Comparison of ENCODE assay signal across 8 mouse cellular contexts in the genomic region with DNA sequence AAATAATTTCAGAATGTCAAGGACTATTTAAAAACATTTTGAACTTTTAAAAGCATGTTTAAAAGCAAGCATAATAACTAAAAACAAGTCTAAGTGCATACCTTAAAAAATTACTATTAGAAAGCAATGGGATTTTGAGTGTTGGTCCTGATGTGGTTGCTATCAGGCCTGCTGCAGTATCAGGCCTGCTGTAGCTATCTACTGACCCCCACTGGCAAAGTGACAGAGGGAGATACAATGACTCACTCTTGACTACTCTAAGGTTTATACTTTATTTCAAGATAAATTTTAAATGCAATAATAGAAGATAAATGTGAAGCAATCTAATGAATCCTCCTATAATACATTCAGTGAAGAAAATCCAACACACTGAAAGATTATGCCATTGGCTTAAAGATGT.
A peak's percentile ranks its signal among the peaks of the same experiment; 100 is the strongest.
DNase-seq lines count a peak whose midpoint lies in the region; TF ChIP-seq lines count a peak whose summit lies in the region.

No protein-coding gene starts in this region.

- no peaks in the 10 kb centered on the region for H3K4me1 ChIP-seq in bone marrow, adult 2 months (ENCODE audit: control insufficient read depth, insufficient read depth, low read length)

- H3K27ac ChIP-seq in bone marrow, adult 2 months (ENCODE audit: control insufficient read depth, insufficient read depth, low read depth, low read length, poor library complexity): no peak overlapping the region

- TF ChIP-seq CTCF in bone marrow, adult 2 months (IDR thresholded peaks at IDR 0.05; ENCODE audit: control insufficient read depth, insufficient read depth, low read length): 0 out of 2 replicates have a peak, but pooled peaks have one; percentile 7

- DNase-seq in adrenal gland, adult 2 months: peak; percentile 45
- DNase-seq in adrenal gland, adult 8-10 months: no peak
- DNase-seq in kidney, postnatal 36 days: peak; percentile 5 to 32
- DNase-seq in kidney, adult 8-10 months: no peak
- DNase-seq in mesoderm, embryonic 11.5 days (ENCODE audit: low read depth, low spot score): peak; percentile 6
- no peak for DNase-seq in urinary bladder, postnatal 10 days (ENCODE audit: low spot score)
- no peak for DNase-seq in B cell, adult 2 months

- no peak overlapping the region for H3K4me3 ChIP-seq in bone marrow, adult 2 months (replicated peaks; ENCODE audit: control insufficient read depth, low read depth, low read length)

- no peak for TF ChIP-seq POLR2A in bone marrow, adult 2 months (IDR thresholded peaks at IDR 0.05; ENCODE audit: borderline replicate concordance, control insufficient read depth, low read depth, low read length)

Comparison
In these comparisons a context has a peak if more than half of its experiments do, and no peak if none do; other contexts are left out.
1. DNase-seq: peak in adrenal gland, adult 2 months (single experiment), kidney, postnatal 36 days (2 of 2) and mesoderm, embryonic 11.5 days (single experiment); none in adrenal gland, adult 8-10 months (single experiment), kidney, adult 8-10 months (0 of 2), urinary bladder, postnatal 10 days (single experiment) and B cell, adult 2 months (0 of 2).